28 mouse cellular contexts compared by ENCODE assay signal in genomic region chr10:61155611-61156010, GRCm38 (mm10). TPM values are rescaled to one million over a fixed set of nuclear protein-coding genes. Genes with fewer than 3 reads are reported as not detected.
"Had no signal": no experiment of that assay in that cellular context is flagged by ENCODE, and none has a peak within 500 bp of the region (broad histone marks: within the 10 kb centered on the region; RNA-seq: fewer than 3 reads in every experiment).

No protein-coding gene starts in this region.

- H3K36me3 ChIP-seq: embryonic facial prominence, embryonic 10.5 days; embryonic facial prominence, embryonic 12.5 days; embryonic facial prominence, embryonic 13.5 days; embryonic facial prominence, embryonic 15.5 days; forebrain, embryonic 10.5 days; forebrain, embryonic 12.5 days; forebrain, embryonic 15.5 days had no signal

- H3K27ac ChIP-seq: embryonic facial prominence, embryonic 10.5 days; embryonic facial prominence, embryonic 12.5 days; embryonic facial prominence, embryonic 13.5 days; embryonic facial prominence, embryonic 15.5 days; forebrain, embryonic 10.5 days; forebrain, embryonic 12.5 days; forebrain, embryonic 13.5 days; forebrain, embryonic 15.5 days; gastrocnemius, adult 2 months; heart, adult 2 months had no signal

- DNase-seq: cerebellum, adult 9-10 months; cerebellum, adult 9-11 months; cerebellum, postnatal 10 days; cerebellum, postnatal 14 days; cerebellum, postnatal 25 days; cerebellum, postnatal 36 days; embryo, embryonic 11 days; forebrain, postnatal 0 days; gastrocnemius, adult 2 months; gastrocnemius, postnatal 10 days; gastrocnemius, postnatal 14 days; gastrocnemius, postnatal 25 days; gastrocnemius, postnatal 36 days; heart, adult 18-20 months; heart, adult 2 months had no signal

- H3K9me3 ChIP-seq: embryonic facial prominence, embryonic 10.5 days; embryonic facial prominence, embryonic 12.5 days; embryonic facial prominence, embryonic 13.5 days; embryonic facial prominence, embryonic 15.5 days; forebrain, embryonic 10.5 days; forebrain, embryonic 12.5 days; forebrain, embryonic 13.5 days; forebrain, embryonic 15.5 days had no signal

- ATAC-seq: forebrain, embryonic 13.5 days; forebrain, embryonic 14.5 days; forebrain, embryonic 15.5 days; forebrain, embryonic 16.5 days; forebrain, postnatal 0 days had no signal

- H3K4me2 ChIP-seq: embryonic facial prominence, embryonic 12.5 days; embryonic facial prominence, embryonic 13.5 days; embryonic facial prominence, embryonic 15.5 days; forebrain, embryonic 12.5 days; forebrain, embryonic 13.5 days; forebrain, embryonic 15.5 days had no signal

- H3K27me3 ChIP-seq: embryonic facial prominence, embryonic 12.5 days; embryonic facial prominence, embryonic 13.5 days; embryonic facial prominence, embryonic 15.5 days; forebrain, embryonic 12.5 days; forebrain, embryonic 13.5 days; forebrain, embryonic 15.5 days had no signal

- H3K4me3 ChIP-seq: embryonic facial prominence, embryonic 10.5 days; embryonic facial prominence, embryonic 12.5 days; embryonic facial prominence, embryonic 13.5 days; embryonic facial prominence, embryonic 15.5 days; erythroblast, embryonic 14.5 days; forebrain, embryonic 10.5 days; forebrain, embryonic 12.5 days; forebrain, embryonic 13.5 days; forebrain, embryonic 15.5 days; gastrocnemius, adult 2 months; heart, adult 2 months had no signal

- H3K9ac ChIP-seq: embryonic facial prominence, embryonic 12.5 days; embryonic facial prominence, embryonic 13.5 days; embryonic facial prominence, embryonic 15.5 days; forebrain, embryonic 12.5 days; forebrain, embryonic 13.5 days; forebrain, embryonic 15.5 days; forebrain, postnatal 0 days had no signal

- H3K4me1 ChIP-seq: embryonic facial prominence, embryonic 10.5 days; embryonic facial prominence, embryonic 12.5 days; embryonic facial prominence, embryonic 15.5 days; forebrain, embryonic 12.5 days; forebrain, embryonic 13.5 days; forebrain, embryonic 15.5 days had no signal

RNA-seq across cellular contexts. Expression of gene Tbata, which starts 16.1 kb away (rescaled TPM):
- polyA plus RNA-seq: embryonic facial prominence, embryonic 11.5 days; embryonic facial prominence, embryonic 12.5 days; embryonic facial prominence, embryonic 13.5 days; erythroblast, embryonic 14.5 days; forebrain, embryonic 10.5 days; forebrain, embryonic 11.5 days had no signal
